Mouse (Mus musculus) limb, embryonic 11.5 days (tissue): ENCODE measurements around the gene Tbccd1. TPM values are rescaled to one million over a fixed set of nuclear protein-coding genes. Genes with fewer than 3 reads are reported as not detected.

Experiments used
- ATAC-seq: fragments of 200-750 bp; cut with Nextera tagmentation; 2 replicates; pipeline ENCODE4 v1.8.0; 2017; ENCODE audit warnings: low read depth; ENCODE audit not compliant: insufficient number of reproducible peaks, low FRiP score, low TSS enrichment
- DNase-seq: peaks from one replicate; pipeline ENCODE4 v3.0.0-alpha.2; 2015; ENCODE audit warnings: low spot score
- H3K27ac ChIP-seq: fragments of 300-500 bp; sonication (generic); replicated peaks from 2 replicates; pipeline ENCODE4 v1.5.1; 2014; ENCODE audit warnings: low read depth, mild to moderate bottlenecking, low read length
- H3K27me3 ChIP-seq: fragments of 300-500 bp; sonication (generic); 2 replicates; pipeline ENCODE4 v1.6.1; 2014; ENCODE audit warnings: mild to moderate bottlenecking, low read length, mixed read lengths; ENCODE audit not compliant: control insufficient read depth, insufficient read depth
- H3K36me3 ChIP-seq: fragments of 300-500 bp; sonication (generic); 2 replicates; pipeline ENCODE4 v1.6.1; 2014; ENCODE audit warnings: mild to moderate bottlenecking, low read length, moderate library complexity, mixed read lengths; ENCODE audit not compliant: control insufficient read depth, insufficient read depth
- H3K4me1 ChIP-seq: fragments of 300-500 bp; sonication (generic); 2 replicates; pipeline ENCODE4 v1.6.1; 2014; ENCODE audit warnings: low read length, mixed read lengths; ENCODE audit not compliant: control insufficient read depth, insufficient read depth
- H3K4me2 ChIP-seq: fragments of 300-500 bp; sonication (generic); 2 replicates; pipeline ENCODE4 v1.6.1; 2014; ENCODE audit warnings: low read depth, mild to moderate bottlenecking, moderate library complexity; ENCODE audit not compliant: severe bottlenecking
- H3K4me3 ChIP-seq: fragments of 300-500 bp; sonication (generic); 2 replicates; pipeline ENCODE4 v1.5.1; 2014; ENCODE audit warnings: low read depth, low read length
- H3K9ac ChIP-seq: fragments of 300-500 bp; sonication (generic); 2 replicates; pipeline ENCODE4 v1.6.1; 2014; ENCODE audit warnings: mild to moderate bottlenecking, low read length
- H3K9me3 ChIP-seq: fragments of 300-500 bp; sonication (generic); 2 replicates; pipeline ENCODE4 v1.6.1; 2016; ENCODE audit warnings: low read length; ENCODE audit not compliant: control insufficient read depth
- whole genome bisulfite sequencing: fragments of 180-500 bp; shearing (Covaris S2); extraction: QIAGEN DNeasy Blood & Tissue Kit; methylation state at CpG from one replicate; pipeline ENCODE4 v1.1.7; 2014; 5-methylcytosine and 5-hydroxymethylcytosine counted together
- polyA plus RNA-seq: library from polyadenylated mRNA; unstranded; fragments of >200 nt; fragmentation: Nextera tagmentation; extraction: Ambion mirVana; gene quantifications from 2 replicates; pipeline ENCODE4 v1.2.1, GENCODE M21; 2014

The Tbccd1 gene
- polyA plus RNA-seq: 37.9 and 39.9 TPM in 2 replicates

GRCm38 (mm10) chr16:22857431-22858113 lies at the start of gene Tbccd1, which contains the start of gene Dnajb11:
Gene Tbccd1 (minus strand): TSS chr16:22857669.
Gene Dnajb11 (plus strand): TSS chr16:22857845.
- Histone ChIP-seq H3K27ac (0 out of 2 replicates have a peak within 1 kb of the TSS, but pooled peaks have one; percentile 52), H3K4me3 (peak within 1 kb of the TSS; percentile 96), H3K36me3 (no peaks in the 10 kb centered on the region; the same call in 1 of the 2 replicates), H3K4me1 (peaks cover 5% of the 10 kb centered on the region), H3K9me3 (no peaks in the 10 kb centered on the region), H3K4me2 (peak within 1 kb of the TSS; percentile 78), H3K27me3 (no peaks in the 10 kb centered on the region), H3K9ac (peak within 1 kb of the TSS; percentile 85)
- under 1% methylated on average over 62 of the region's 62 CpGs for WGBS
- DNase-seq (peak; percentile 99), ATAC-seq (peak; percentile 100)

- Histone ChIP-seq H3K9ac (no peak overlapping the region), H3K4me2 (no peak overlapping the region), H3K27me3 (no peaks in the 10 kb centered on the region), H3K27ac (no peak overlapping the region), H3K4me1 (no peaks in the 10 kb centered on the region), H3K9me3 (no peaks in the 10 kb centered on the region; the same call in 1 of the 2 replicates), H3K4me3 (no peak overlapping the region), H3K36me3 (no peaks in the 10 kb centered on the region)
- ATAC-seq: no peak
- 87% methylated on average over 3 of the region's 3 CpGs for WGBS
- no peak for DNase-seq
Measured at GRCm38 (mm10) chr16:22901326-22901725, 43.9 kb upstream of the Tbccd1 start.

- Histone ChIP-seq H3K4me3 (no peak overlapping the region), H3K4me1 (no peaks in the 10 kb centered on the region), H3K27me3 (no peaks in the 10 kb centered on the region), H3K4me2 (no peak overlapping the region), H3K27ac (no peak overlapping the region), H3K9ac (no peak overlapping the region), H3K36me3 (no peaks in the 10 kb centered on the region), H3K9me3 (no peaks in the 10 kb centered on the region; the same call in 1 of the 2 replicates)
- 81% methylated on average over 10 of the region's 10 CpGs for WGBS
- no peak for DNase-seq
- no peak for ATAC-seq
Measured at GRCm38 (mm10) chr16:22899866-22900570, 42.5 kb upstream of the Tbccd1 start.

- 63% methylated on average over 5 of the region's 5 CpGs for WGBS
- ATAC-seq (no peak), DNase-seq (no peak)
Measured at GRCm38 (mm10) chr16:22899346-22899745, 41.9 kb upstream of the Tbccd1 start.

GRCm38 (mm10) chr16:22896618-22897017 lies 39.1 kb upstream of the Tbccd1 start:
- H3K27ac ChIP-seq: no peak overlapping the region
- ATAC-seq (no peak), DNase-seq (no peak)
- H3K9me3 ChIP-seq: no peaks in the 10 kb centered on the region
- no peaks in the 10 kb centered on the region for H3K4me1 ChIP-seq
- WGBS: 73% methylated on average over 2 of the region's 2 CpGs
- H3K27me3 ChIP-seq: no peaks in the 10 kb centered on the region
- H3K9ac ChIP-seq: no peak overlapping the region
- no peaks in the 10 kb centered on the region for H3K36me3 ChIP-seq
- no peak overlapping the region for H3K4me2 ChIP-seq
- H3K4me3 ChIP-seq: no peak overlapping the region

More at GRCm38 (mm10) chr16:22899346-22899745, 41.9 kb upstream of the Tbccd1 start:
- H3K27me3 ChIP-seq: no peaks in the 10 kb centered on the region
- H3K36me3 ChIP-seq: no peaks in the 10 kb centered on the region
- H3K27ac ChIP-seq: no peak overlapping the region
- no peaks in the 10 kb centered on the region; the same call in 1 of the 2 replicates for H3K9me3 ChIP-seq
- no peak overlapping the region for H3K4me2 ChIP-seq
- no peaks in the 10 kb centered on the region for H3K4me1 ChIP-seq
- no peak overlapping the region for H3K4me3 ChIP-seq
- H3K9ac ChIP-seq: no peak overlapping the region

- Histone ChIP-seq H3K4me1 (no peaks in the 10 kb centered on the region), H3K27ac (no peak overlapping the region), H3K9ac (no peak overlapping the region), H3K36me3 (no peaks in the 10 kb centered on the region), H3K4me2 (no peak overlapping the region), H3K9me3 (no peaks in the 10 kb centered on the region), H3K4me3 (no peak overlapping the region), H3K27me3 (no peaks in the 10 kb centered on the region)
- ATAC-seq: no peak
- no peak for DNase-seq
- 77% methylated on average over 8 of the region's 8 CpGs for WGBS
Measured at GRCm38 (mm10) chr16:22894095-22894494, 36.6 kb upstream of the Tbccd1 start.

- no peak overlapping the region for H3K9ac ChIP-seq
- H3K4me3 ChIP-seq: no peak overlapping the region
- H3K4me1 ChIP-seq: no peaks in the 10 kb centered on the region
- H3K4me2 ChIP-seq: no peak overlapping the region
- 90% methylated on average over 8 of the region's 8 CpGs for WGBS
- H3K9me3 ChIP-seq: no peaks in the 10 kb centered on the region
- no peak for DNase-seq
- no peaks in the 10 kb centered on the region for H3K36me3 ChIP-seq
- no peak overlapping the region for H3K27ac ChIP-seq
- ATAC-seq: no peak
- no peaks in the 10 kb centered on the region for H3K27me3 ChIP-seq
Measured at GRCm38 (mm10) chr16:22891733-22892154, 34.3 kb upstream of the Tbccd1 start.

GRCm38 (mm10) chr16:22890683-22891510 lies 33.4 kb upstream of the Tbccd1 start, which contains the start of gene Ahsg:
Gene Ahsg (plus strand): TSS chr16:22891277.
- no peak within 1 kb of the TSS for H3K4me2 ChIP-seq
- H3K9ac ChIP-seq: no peak within 1 kb of the TSS
- no peak within 1 kb of the TSS for H3K4me3 ChIP-seq
- H3K4me1 ChIP-seq: no peaks in the 10 kb centered on the region
- no peak for DNase-seq
- no peaks in the 10 kb centered on the region for H3K27me3 ChIP-seq
- ATAC-seq: no peak
- H3K36me3 ChIP-seq: no peaks in the 10 kb centered on the region
- H3K27ac ChIP-seq: no peak within 1 kb of the TSS
- 88% methylated on average over 11 of the region's 11 CpGs for WGBS
- no peaks in the 10 kb centered on the region for H3K9me3 ChIP-seq
